Mouse (Mus musculus) gastrocnemius, postnatal 14 days (tissue): Measurements from ENCODE around the gene Plac1. TPM values are rescaled to one million over a fixed set of nuclear protein-coding genes. Genes with fewer than 3 reads are reported as not detected.

ENCODE experiments used
- microRNA-seq, 2 experiments: library from miRNA; unstranded; fragments of <30 nt; microRNA quantifications; one replicate each; pipeline ENCODE4 v1.2.0; 2021
- total RNA-seq, 2 experiments: library from RNA; stranded (reverse); gene quantifications; 2 replicates each; pipeline ENCODE4 v1.2.3; 2021

The Plac1 gene
- total RNA-seq, 2 experiments from 2014 or later: not detected

Small RNAs within 50 kb of the gene (microRNA-seq; reads per million reads assigned to microRNA genes)
- gene Mir322: 14,155 to 17,740 reads per million in 2 experiments
- gene Mir351: 4,145 to 5,945 reads per million in 2 experiments
- 22.1 to 25.8 reads per million in 2 experiments for gene Mir450-1
- gene Mir450-2: 8.6 to 12.5 reads per million in 2 experiments
- 221 to 237 reads per million in 2 experiments for gene Mir450b
- gene Mir503: 335 to 409 reads per million in 2 experiments
- gene Mir542: 1,038 to 1,464 reads per million in 2 experiments

Other genes with a start within 250 kb of the Plac1 start
- 1 to 10 TPM; 1.6 to 3.0 TPM for gene Fam122b, start 29.7 kb upstream of the Plac1 start, total RNA-seq
- not detected for gene Fam122c, start 33.3 kb upstream of the Plac1 start, total RNA-seq
- 10 to 100 TPM; 29.0 to 37.0 TPM for gene Mospd1, start 130.4 kb upstream of the Plac1 start, total RNA-seq
- gene Etd, start 194.8 kb upstream of the Plac1 start, total RNA-seq: not detected